Mouse (Mus musculus) thymus, adult 2 months (tissue): ENCODE data around the gene Zfp706. TPM values are rescaled to one million over a fixed set of nuclear protein-coding genes. Genes with fewer than 3 reads are reported as not detected.

Experiments
- DNase-seq: peaks from one replicate; pipeline ENCODE4 v3.0.0; 2021
- H3K27ac ChIP-seq: fragments of 200-500 bp; 2 replicates; pipeline ENCODE4 v1.5.1; 2012; ENCODE audit warnings: low read length, control low read depth; ENCODE audit not compliant: control insufficient read depth, insufficient read depth
- H3K27me3 ChIP-seq: fragments of 200-500 bp; 2 replicates; pipeline ENCODE4 v1.6.1; 2012; ENCODE audit warnings: mild to moderate bottlenecking, low read length, moderate library complexity, mixed read lengths; ENCODE audit not compliant: control insufficient read depth, insufficient read depth
- H3K36me3 ChIP-seq: fragments of 200-500 bp; 2 replicates; pipeline ENCODE4 v1.6.1; 2012; ENCODE audit warnings: mild to moderate bottlenecking, low read length, moderate library complexity; ENCODE audit not compliant: control insufficient read depth, insufficient read depth
- H3K4me1 ChIP-seq: fragments of 200-500 bp; replicated peaks from 2 replicates; pipeline ENCODE4 v1.6.1; 2012; ENCODE audit warnings: low read length; ENCODE audit not compliant: control insufficient read depth, insufficient read depth
- H3K4me3 ChIP-seq: fragments of 200-500 bp; 2 replicates; pipeline ENCODE4 v1.5.1; 2012; ENCODE audit warnings: mild to moderate bottlenecking, low read length, control low read depth, moderate library complexity; ENCODE audit not compliant: control insufficient read depth, insufficient read depth
- CTCF ChIP-seq: fragments of 200-500 bp; IDR thresholded peaks from 2 replicates; pipeline ENCODE4 v1.5.1; 2012; ENCODE audit warnings: mild to moderate bottlenecking, control low read depth, low read length, moderate library complexity, borderline replicate concordance; ENCODE audit not compliant: control insufficient read depth, poor library complexity, insufficient read depth; ENCODE audit errors: extremely low read depth
- POLR2A ChIP-seq: fragments of 200-500 bp; IDR thresholded peaks from 2 replicates; pipeline ENCODE4 v1.6.1; 2012; ENCODE audit warnings: mild to moderate bottlenecking, low read length, control low read depth, moderate library complexity; ENCODE audit not compliant: control insufficient read depth, poor library complexity, insufficient read depth; ENCODE audit errors: extremely low read depth
- WGBS: fragments of 180-500 bp; shearing (Covaris S2); methylation state at CpG from one replicate; pipeline ENCODE4 v1.1.7; 2018; 5-methylcytosine and 5-hydroxymethylcytosine counted together
- polyA plus RNA-seq: library from polyadenylated mRNA; depleted of rRNA; stranded (reverse); fragments of >200 nt; gene quantifications from 2 replicates; pipeline ENCODE4 v1.2.3, GENCODE M21; 2012; rRNA removed

The Zfp706 gene
- polyA plus RNA-seq = 33.7 and 35.5 TPM in 2 replicates

DNA sequence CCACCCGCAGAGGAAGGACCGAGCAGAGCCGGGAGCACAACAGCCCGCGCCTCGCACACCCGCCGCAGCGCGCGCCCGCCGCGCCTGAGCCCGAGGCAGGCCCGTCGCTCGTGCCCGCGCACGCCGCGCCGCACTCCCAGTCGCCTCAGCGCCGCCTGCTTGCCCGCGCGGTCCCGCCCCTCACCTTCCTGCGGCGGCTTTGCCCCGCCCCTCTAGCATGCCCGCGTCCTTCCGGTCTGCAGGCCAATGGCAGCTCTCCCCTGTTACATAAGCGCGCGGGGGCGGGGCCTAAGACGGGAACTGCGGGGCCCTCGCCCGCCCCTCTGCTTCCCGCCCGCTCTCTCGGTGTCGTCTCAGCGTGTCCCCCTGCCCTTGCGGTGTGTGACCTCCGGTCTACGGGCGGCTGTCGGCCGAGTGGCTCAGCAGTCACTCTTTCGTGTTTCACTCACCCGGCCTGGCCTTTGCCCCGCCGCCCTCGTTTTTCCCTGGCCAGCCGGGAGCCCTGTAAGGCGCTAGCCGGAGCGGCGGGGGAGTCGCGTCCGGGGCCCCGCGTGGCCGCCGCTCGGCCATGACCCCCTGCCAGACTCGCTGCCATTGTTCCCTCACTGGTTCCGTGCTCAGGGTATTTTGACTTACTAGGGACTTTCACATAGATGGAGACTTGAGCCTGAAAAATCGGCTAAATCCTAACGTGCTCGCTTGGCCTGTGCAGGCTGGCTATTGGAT lies at the start of gene Zfp706:
Gene Zfp706, minus strand, starts transcription at position 541 of the 726 bp plus-strand sequence.
- peak; percentile 98 for DNase-seq
- H3K27me3 ChIP-seq = no peaks in the 10 kb centered on the region
- peaks cover 4% of the 10 kb centered on the region for H3K4me1 ChIP-seq
- H3K36me3 ChIP-seq = peaks cover 9% of the 10 kb centered on the region
- under 1% methylated on average over 77 of the region's 79 CpGs for WGBS
- peak within 1 kb of the TSS; percentile 52 for H3K27ac ChIP-seq
- TF ChIP-seq CTCF (0 out of 2 replicates have a peak, but pooled peaks have one; percentile 50), POLR2A (peak; percentile 94)
- peak within 1 kb of the TSS; percentile 90 for H3K4me3 ChIP-seq

- Histone ChIP-seq H3K36me3 (no peaks in the 10 kb centered on the region), H3K27me3 (no peaks in the 10 kb centered on the region), H3K27ac (no peak overlapping the region), H3K4me1 (no peaks in the 10 kb centered on the region), H3K4me3 (no peak overlapping the region)
- no peak for DNase-seq
- TF ChIP-seq POLR2A (no peak), CTCF (no peak)
- WGBS = 98% methylated on average over 5 of the region's 5 CpGs
These were observed 47.0 kb upstream of the Zfp706 start for GRCm38 (mm10) chr15:37054582-37054981.

DNA sequence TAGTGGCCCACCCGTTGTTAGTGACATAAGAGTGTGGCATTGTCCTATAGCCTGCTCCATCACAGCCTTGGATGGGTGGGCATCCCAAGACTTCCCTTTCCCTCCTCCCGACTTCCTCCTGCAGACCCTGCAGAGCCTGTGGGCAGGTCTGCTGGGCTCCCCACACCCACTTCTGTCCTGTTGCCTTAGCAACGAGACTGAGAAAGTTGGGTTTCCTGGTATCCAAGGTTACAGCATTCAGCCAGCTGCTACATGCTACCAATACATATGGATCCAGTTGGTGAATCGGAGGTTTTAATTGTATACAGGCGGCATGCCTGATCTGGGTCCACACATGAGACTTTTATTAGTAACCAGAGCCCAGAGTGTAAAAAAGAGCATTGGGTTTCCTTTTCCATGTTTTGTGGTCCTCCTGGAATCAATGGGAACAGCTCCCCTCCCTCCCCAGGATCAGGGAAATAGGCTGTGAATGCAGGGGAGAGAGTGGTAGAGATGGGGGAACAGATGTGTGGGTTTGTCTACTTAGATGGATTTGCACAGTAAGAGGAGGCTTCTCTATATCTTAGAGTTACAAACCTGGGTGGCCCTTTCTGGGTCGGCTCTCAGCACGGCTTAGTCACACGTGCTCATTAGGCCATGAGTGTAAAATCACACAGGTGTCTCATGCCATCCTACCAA lies 45.7 kb upstream of the Zfp706 start:
- TF ChIP-seq POLR2A = no peak
- TF ChIP-seq CTCF = no peak
- Histone ChIP-seq H3K4me1 (no peaks in the 10 kb centered on the region), H3K27me3 (no peaks in the 10 kb centered on the region), H3K36me3 (no peaks in the 10 kb centered on the region), H3K27ac (no peak overlapping the region), H3K4me3 (no peak overlapping the region)
- DNase-seq = no peak
- 85% methylated on average over 8 of the region's 8 CpGs for WGBS

DNA sequence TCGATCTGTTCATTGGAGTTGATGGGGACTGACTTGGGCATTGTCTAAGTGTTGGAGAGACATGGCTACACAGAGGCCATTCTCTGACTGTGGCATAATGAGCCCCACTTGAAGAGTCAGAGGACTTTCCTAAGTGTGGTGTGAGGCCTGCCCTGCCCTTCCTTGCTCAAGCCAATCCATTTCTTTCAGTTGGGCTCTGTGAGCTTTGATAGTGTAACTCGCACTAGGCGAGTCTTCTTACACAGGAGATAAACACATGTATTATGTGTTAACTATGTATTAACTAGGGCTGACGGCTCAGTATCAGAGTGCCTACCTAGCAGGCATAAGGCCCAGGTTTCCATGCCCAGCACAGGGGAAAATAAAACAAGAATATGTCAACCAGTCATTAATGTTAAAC lies 39.8 kb upstream of the Zfp706 start:
- TF ChIP-seq CTCF (no peak), POLR2A (no peak)
- H3K27me3 ChIP-seq = no peaks in the 10 kb centered on the region
- no peak overlapping the region for H3K27ac ChIP-seq
- DNase-seq = no peak
- no peaks in the 10 kb centered on the region for H3K36me3 ChIP-seq
- no peak overlapping the region for H3K4me3 ChIP-seq
- WGBS = 98% methylated on average over 4 of the region's 4 CpGs
- no peaks in the 10 kb centered on the region for H3K4me1 ChIP-seq

DNA sequence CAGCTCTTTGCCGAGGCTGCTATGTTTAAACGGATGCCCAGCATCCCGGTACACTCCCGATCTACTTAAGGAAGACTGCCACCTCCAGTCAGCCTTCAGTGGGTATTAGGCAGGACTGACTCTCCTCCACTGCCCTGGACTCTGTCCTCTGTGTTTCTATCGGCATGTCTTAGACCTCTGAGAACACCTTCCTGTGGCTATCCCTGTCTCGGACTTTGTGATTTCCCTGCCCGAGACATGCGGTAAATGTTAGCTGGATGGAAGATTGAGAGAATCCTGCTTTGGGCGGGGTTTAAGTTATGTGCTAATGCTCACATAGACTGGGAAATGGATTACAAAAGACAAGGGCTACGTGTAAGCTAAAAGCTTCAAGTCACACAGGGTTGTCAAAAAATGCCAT lies 39.0 kb upstream of the Zfp706 start:
- 98% methylated on average over 10 of the region's 10 CpGs for WGBS
- Histone ChIP-seq H3K4me3 (no peak overlapping the region), H3K4me1 (no peaks in the 10 kb centered on the region), H3K27me3 (no peaks in the 10 kb centered on the region), H3K36me3 (no peaks in the 10 kb centered on the region), H3K27ac (no peak overlapping the region)
- no peak for TF ChIP-seq CTCF
- no peak for DNase-seq

DNA sequence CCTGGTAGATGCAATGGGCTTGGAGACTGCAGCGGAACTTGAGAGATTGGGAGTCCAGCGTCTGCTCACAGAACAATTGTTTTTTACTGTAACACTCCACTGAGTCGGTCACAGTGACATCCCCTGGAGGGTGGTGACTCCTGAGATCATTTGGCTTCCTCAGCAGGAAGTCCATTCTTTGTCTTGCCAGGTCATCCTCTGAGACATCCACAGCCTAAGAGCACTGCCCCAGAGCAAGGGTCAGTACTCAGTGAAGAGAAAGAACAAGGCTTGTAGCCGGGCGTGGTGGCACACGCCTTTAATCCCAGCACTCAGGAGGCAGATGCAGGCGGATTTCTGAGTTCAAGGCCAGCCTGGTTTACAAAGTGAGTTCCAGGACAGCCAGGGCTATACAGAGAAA lies 38.6 kb upstream of the Zfp706 start:
- Histone ChIP-seq H3K36me3 (no peaks in the 10 kb centered on the region), H3K27me3 (no peaks in the 10 kb centered on the region), H3K4me1 (no peaks in the 10 kb centered on the region), H3K4me3 (no peak overlapping the region), H3K27ac (no peak overlapping the region)
- DNase-seq = no peak
- TF ChIP-seq POLR2A = no peak
- TF ChIP-seq CTCF = no peak
- WGBS = 94% methylated on average over 7 of the region's 7 CpGs

- no peak for TF ChIP-seq POLR2A
- TF ChIP-seq CTCF = no peak
- Histone ChIP-seq H3K4me3 (no peak overlapping the region), H3K36me3 (no peaks in the 10 kb centered on the region), H3K27me3 (no peaks in the 10 kb centered on the region), H3K4me1 (no peaks in the 10 kb centered on the region), H3K27ac (no peak overlapping the region)
- WGBS = 78% methylated on average over 12 of the region's 12 CpGs
- peak; percentile 47 for DNase-seq
These were observed 37.9 kb upstream of the Zfp706 start for GRCm38 (mm10) chr15:37045456-37045855.
